Mouse (Mus musculus): ENCODE measurements around the gene Frmd5.
A peak's percentile ranks its signal among the peaks of the same experiment; 100 is the strongest.

Gene Frmd5

GRCm38 (mm10) chr2:121695436-121695835 is 111.5 kb downstream of the Frmd5 start:
- DNase-seq (ENCODE audit: inconsistent age in 2 of 2, low spot score in 1 of 2) = peak in 1 of 2 experiments; percentile 55

- peak; percentile 88 to 93 for DNase-seq (ENCODE audit: inconsistent age in 2 of 2, low spot score in 1 of 2)
Measured at GRCm38 (mm10) chr2:121688107-121688506, 118.8 kb downstream of the Frmd5 start.

- no peak for DNase-seq (ENCODE audit: inconsistent age in 2 of 2, low spot score in 1 of 2)
Measured at GRCm38 (mm10) chr2:121683606-121684005, 123.3 kb downstream of the Frmd5 start.

GRCm38 (mm10) chr2:121682361-121682760 is 124.5 kb downstream of the Frmd5 start:
- DNase-seq (ENCODE audit: inconsistent age in 2 of 2, low spot score in 1 of 2) = peak in 1 of 2 experiments; percentile 45

- peak in 1 of 2 experiments; percentile 80 for DNase-seq (ENCODE audit: inconsistent age in 2 of 2, low spot score in 1 of 2)
Measured at GRCm38 (mm10) chr2:121679711-121680110, 127.2 kb downstream of the Frmd5 start.

GRCm38 (mm10) chr2:121677649-121677986 is 129.3 kb downstream of the Frmd5 start:
- no peak for DNase-seq (ENCODE audit: inconsistent age in 2 of 2, low spot score in 1 of 2)

GRCm38 (mm10) chr2:121676951-121677648 is 129.8 kb downstream of the Frmd5 start:
- peak in 1 of 2 experiments; percentile 55 for DNase-seq (ENCODE audit: inconsistent age in 2 of 2, low spot score in 1 of 2)

- no peak for DNase-seq (ENCODE audit: inconsistent age in 2 of 2, low spot score in 1 of 2)
Measured at GRCm38 (mm10) chr2:121675895-121676294, 131.0 kb downstream of the Frmd5 start.

- peak; percentile 45 to 80 for DNase-seq (ENCODE audit: inconsistent age in 2 of 2, low spot score in 1 of 2)
Measured at GRCm38 (mm10) chr2:121675136-121675535, 131.8 kb downstream of the Frmd5 start.

- peak; percentile 51 to 61 for DNase-seq (ENCODE audit: inconsistent age in 2 of 2, low spot score in 1 of 2)
Measured at GRCm38 (mm10) chr2:121674211-121674610, 132.7 kb downstream of the Frmd5 start.

GRCm38 (mm10) chr2:121669846-121670245 is 137.0 kb downstream of the Frmd5 start:
- no peak for DNase-seq (ENCODE audit: inconsistent age in 2 of 2, low spot score in 1 of 2)

- no peak for DNase-seq (ENCODE audit: inconsistent age in 2 of 2, low spot score in 1 of 2)
Measured at GRCm38 (mm10) chr2:121668256-121668655, 138.6 kb downstream of the Frmd5 start.

- DNase-seq (ENCODE audit: inconsistent age in 2 of 2, low spot score in 1 of 2) = peak; percentile 37 to 85
Measured at GRCm38 (mm10) chr2:121661160-121661502, 145.8 kb downstream of the Frmd5 start.

- peak; percentile 75 to 88 for DNase-seq (ENCODE audit: inconsistent age in 2 of 2, low spot score in 1 of 2)
Measured at GRCm38 (mm10) chr2:121660461-121661159, 146.3 kb downstream of the Frmd5 start.

GRCm38 (mm10) chr2:121659350-121659749 is 147.5 kb downstream of the Frmd5 start:
- peak in 1 of 2 experiments; percentile 61 for DNase-seq (ENCODE audit: inconsistent age in 2 of 2, low spot score in 1 of 2)

- no peak for DNase-seq (ENCODE audit: inconsistent age in 2 of 2, low spot score in 1 of 2)
Measured at GRCm38 (mm10) chr2:121658123-121658767, 148.6 kb downstream of the Frmd5 start.

GRCm38 (mm10) chr2:121655966-121656365 is 150.9 kb downstream of the Frmd5 start:
- peak; percentile 31 to 84 for DNase-seq (ENCODE audit: inconsistent age in 2 of 2, low spot score in 1 of 2)

- peak in 1 of 2 experiments; percentile 48 for DNase-seq (ENCODE audit: inconsistent age in 2 of 2, low spot score in 1 of 2)
Measured at GRCm38 (mm10) chr2:121655106-121655505, 151.8 kb downstream of the Frmd5 start.

- DNase-seq (ENCODE audit: inconsistent age in 2 of 2, low spot score in 1 of 2) = no peak
Measured at GRCm38 (mm10) chr2:121646528-121646927, 160.4 kb downstream of the Frmd5 start.

- no peak for DNase-seq (ENCODE audit: inconsistent age in 2 of 2, low spot score in 1 of 2)
Measured at GRCm38 (mm10) chr2:121642934-121643333, 164.0 kb downstream of the Frmd5 start.

GRCm38 (mm10) chr2:121632091-121632490 is 174.8 kb downstream of the Frmd5 start:
- no peak for DNase-seq (ENCODE audit: inconsistent age in 2 of 2, low spot score in 1 of 2)

- no peak for DNase-seq (ENCODE audit: inconsistent age in 2 of 2, low spot score in 1 of 2)
Measured at GRCm38 (mm10) chr2:121630286-121630685, 176.6 kb downstream of the Frmd5 start.
